Mouse (Mus musculus) CD4-positive helper T cell, adult 2 months (primary cell): ENCODE data around the gene Ifna15.
"Not testable (repeated sequence)": the region's sequence is repeated elsewhere in the genome, so short reads cannot be mapped to it uniquely, and the experiment has no call there.

Source experiments
- DNase-seq: peaks from one replicate; pipeline ENCODE4 v3.0.0-alpha.2; 2012; ENCODE audit warnings: low read depth, missing footprints, low spot score

Ifna15 gene

DNA sequence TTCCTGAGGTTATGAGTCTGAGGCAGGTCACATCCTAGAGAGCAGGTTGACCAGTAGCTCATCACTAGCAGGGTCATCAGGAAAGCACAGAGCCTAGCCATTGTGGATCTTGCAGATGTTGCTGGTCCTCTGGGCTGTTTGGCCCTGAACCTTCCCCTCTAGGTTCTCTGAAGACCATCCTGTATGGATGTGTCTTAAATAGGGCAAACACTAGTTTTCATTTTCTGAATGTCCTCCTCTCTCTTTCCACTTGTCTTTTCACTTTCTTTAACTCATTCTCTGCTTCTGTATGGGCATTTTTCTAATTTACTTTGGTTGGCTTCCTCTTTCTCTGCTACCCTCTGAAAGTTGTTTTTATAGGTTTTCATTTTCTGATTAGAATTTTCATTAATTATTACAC is at the start of gene Ifna15:
TSS of gene Ifna15 (minus strand) at position 101 of the 400 bp plus-strand sequence.
- not testable (repeated sequence) for DNase-seq

DNA sequence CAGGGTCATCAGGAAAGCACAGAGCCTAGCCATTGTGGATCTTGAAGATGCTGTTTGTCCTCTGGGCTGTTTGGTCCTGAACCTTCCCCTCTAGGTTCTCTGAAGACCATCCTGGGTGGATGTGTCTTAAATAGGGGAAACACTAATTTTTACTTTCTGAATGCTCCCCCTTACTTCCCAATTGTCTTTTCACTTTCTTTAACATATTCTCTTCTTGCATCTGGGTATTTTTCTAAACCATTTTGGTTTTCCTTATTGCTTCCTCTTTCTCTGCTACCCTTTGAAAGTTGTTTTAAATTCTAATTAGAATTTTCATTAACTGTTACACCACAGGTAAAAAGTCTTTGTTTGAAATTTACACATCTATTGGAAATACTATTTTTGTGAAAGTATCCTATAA is 45.2 kb upstream of the Ifna15 start, which contains the start of gene Ifna12:
TSS of gene Ifna12 (minus strand) at position 101 of the 400 bp plus-strand sequence.
- DNase-seq = no peak

DNA sequence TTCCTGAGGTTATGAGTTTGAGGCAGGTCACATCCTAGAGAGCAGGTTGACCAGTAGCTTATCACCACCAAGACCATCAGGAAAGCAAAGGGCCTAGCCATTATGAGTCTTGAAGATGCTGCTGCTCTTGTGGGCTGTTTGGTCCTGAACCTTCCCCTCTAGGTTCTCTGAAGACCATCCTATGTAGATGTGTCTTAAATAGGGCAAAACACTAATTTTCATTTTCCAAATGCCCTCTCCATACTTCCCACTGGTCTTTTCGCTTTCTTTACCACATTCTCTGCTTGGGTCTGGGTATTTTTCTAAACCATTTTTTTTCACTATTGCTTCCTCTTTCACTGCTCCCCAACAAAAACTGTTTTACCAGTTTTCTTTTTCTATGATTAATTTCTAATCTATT is 34.2 kb upstream of the Ifna15 start, which contains the start of gene Ifna9:
TSS of gene Ifna9 (minus strand) at position 101 of the 400 bp plus-strand sequence.
- DNase-seq = no peak

DNA sequence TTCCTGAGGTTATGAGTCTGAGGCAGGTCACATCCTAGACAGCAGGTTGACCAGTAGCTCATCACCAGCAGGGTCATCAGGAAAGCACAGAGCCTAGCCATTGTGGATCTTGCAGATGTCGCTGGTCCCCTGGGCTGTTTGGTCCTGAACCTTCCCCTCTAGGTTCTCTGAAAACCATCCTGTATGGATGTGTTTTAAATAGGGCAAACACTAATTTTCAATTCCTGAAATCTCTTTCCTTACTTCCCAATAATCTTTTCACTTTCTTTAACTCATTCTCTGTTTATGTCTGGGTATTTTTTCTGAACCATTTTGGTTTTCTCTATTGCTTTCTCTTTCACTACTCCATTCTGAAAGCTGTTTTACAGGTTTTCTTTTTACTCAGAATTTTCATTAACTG is 13.7 kb upstream of the Ifna15 start, which contains the start of gene Ifna14:
TSS of gene Ifna14 (minus strand) at position 101 of the 400 bp plus-strand sequence.
- DNase-seq = no peak

DNA sequence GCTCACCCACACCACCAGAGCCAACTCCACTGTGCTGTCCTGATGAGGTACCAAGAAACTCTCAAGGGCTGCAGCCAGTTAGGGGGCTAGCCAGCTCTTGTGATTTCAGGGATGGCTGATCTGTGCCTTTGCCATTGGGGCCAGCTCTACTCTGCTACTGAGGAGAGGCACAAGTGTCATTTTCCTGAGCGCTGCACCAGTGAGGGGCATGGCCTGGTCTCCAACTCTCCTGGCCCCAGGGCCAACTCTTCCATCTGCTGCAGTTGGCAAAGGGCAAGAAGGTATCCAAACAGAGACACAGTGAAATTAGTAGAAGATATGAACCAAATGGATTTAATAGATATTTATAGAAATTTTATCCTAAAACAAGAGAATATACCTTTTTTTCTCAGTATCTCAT is 3.7 kb upstream of the Ifna15 start:
- DNase-seq = no peak

DNA sequence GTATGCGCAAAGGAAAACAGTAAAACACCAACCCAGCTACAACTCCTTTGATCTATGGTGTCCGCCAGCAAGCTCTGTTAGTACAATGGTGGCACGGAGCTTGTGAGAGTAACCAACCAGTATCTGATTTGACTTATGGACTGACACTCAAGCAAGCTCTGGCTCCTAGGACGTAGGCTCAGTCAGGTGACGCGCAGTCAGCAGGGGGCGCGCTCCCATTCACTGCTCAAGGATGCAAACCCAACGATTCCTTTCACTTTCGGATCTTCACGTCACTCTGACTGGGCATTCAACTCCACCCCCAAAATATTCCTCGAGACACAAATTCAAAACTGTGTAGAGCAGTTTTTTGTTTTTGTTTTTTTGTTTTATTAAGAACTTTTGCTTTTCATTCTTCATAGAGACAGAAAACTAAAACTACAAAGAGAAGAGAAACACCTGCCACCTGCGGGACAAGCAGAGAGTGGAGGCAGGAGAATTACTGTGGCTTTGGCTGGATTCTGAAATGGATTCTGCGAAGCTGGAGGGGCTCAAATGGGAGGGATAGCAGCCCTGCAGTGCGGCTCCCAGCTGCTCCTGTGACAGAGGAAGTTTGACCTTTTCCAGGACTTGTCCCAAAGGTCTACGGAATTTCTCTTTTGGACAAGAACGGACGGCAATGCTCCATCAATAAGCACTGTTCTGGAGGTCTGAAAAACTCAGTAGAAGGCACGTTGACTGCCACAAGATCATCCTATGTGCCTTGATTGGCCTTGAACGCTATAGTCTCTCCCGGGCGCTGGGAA is 7.7 kb downstream of the Ifna15 start:
- DNase-seq = peak; percentile 92

DNA sequence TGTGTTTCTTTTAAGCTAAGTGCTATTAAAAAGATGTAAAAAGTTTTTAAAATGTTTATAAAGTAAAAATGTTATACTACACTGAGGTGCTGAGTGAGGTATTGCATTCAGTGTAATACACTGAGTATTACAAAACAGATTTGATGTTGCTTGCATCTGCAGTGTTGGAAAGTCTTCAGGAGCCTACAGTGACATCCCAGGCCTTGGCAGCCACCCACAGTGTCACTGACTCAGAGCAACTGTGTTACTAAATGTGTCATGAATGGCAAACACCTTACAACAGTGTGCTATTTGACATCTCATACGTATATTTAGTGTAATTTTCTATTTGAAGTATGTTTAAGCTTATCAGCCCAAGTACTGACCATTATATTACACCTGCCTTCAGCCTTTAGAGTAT is 10.1 kb downstream of the Ifna15 start:
- DNase-seq = no peak

DNA sequence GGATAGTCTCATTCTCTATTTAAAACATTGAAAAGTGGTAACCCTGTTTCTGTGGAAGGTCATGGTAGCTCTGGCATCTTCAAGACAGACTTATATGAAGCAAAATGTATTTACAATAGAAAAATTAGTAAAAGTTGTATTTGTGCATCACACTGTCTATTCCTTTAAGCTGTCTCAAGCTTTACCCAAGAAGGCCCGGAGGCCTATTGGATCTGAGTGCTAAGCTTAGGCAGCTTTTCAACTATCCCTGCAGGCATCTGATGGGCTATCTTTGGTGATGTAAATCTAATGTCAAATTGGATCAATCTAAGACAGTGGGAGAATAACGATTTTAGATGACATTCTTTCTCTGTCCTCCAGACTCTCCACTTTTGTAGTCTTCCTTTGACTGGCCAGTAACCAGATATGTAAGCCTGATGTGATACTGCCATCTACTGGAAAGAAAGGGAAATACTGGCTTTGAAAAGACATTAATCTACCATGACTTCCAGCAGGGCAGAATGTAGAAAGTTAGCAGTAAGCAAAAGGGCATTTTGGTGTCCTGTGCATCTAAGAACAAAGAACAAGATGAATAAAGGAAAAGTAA is 14.3 kb downstream of the Ifna15 start:
- peak; percentile 67 for DNase-seq

DNA sequence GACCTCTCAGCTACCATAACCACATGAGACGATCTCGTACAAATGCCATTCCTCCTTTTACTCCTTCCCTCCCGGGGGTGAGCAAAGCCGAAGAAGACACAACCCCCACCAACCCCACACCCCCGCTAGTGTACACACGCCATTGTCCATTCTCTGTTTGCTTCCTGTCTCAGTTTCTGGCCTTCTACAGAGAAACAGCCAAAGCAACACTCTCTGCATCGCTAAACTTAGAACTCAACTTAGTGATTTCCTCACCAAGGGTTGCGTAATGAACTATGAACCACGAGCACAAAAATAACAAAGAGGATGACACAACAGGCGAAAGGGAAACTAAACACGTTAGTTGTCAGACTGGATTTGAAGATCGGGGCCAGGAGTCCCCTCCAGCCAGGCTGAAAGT is 20.7 kb downstream of the Ifna15 start:
- DNase-seq = no peak

DNA sequence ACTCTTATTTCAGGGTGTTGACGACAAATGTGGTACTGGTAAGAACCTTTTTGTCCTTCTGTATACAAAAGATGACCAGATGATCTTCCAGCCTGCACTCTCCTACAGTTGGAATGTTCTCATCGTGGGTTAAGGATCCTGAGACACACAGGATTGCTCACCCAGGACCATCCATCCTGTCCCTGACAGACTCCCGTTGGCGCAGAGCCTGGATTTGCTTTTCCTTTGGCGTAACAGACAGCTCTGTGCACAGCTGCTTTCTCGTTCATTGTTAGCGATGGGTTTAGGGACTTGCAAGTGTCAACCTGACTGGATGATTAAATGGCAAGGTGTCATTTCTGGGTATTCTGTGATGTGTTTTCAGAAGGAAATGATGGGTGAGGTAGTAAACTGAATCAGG is 21.4 kb downstream of the Ifna15 start:
- DNase-seq = no peak

DNA sequence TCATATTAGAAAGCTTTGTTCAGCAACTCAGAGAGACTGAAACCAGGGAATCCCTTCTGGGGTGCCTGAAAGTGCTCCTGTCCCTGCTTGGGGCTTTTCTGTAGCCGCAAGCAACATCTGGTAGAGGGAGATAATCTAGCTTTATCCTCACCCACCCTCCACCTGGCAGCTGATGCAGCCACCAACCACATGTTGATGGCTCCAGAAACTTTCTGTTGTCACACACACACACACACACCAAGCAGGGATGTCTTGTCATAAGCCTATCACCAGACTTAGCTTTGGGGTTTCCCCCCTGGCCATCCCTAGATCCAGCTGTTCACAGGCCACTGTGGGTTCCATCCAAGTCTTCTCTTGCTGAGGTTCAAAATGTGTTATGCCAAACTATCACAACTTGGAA is 22.3 kb downstream of the Ifna15 start:
- DNase-seq = no peak

DNA sequence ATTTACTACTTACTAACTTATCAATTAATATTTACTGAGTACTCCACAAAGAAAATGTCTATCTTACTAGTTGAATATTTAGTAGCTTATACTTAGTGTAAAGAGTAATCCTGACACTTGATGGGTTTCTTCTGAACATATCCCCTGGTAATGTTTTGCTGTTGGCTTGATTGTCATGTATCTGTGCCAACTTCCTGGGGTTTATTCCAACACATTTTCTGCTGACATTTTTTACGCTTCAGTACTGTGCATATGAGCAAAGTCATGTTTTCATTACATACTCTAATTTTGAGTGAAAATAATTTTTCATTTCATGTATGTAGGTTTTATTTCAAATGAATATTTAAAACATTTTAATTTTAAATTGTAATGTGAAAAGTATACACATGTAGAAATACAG is 23.1 kb downstream of the Ifna15 start:
- DNase-seq = no peak

DNA sequence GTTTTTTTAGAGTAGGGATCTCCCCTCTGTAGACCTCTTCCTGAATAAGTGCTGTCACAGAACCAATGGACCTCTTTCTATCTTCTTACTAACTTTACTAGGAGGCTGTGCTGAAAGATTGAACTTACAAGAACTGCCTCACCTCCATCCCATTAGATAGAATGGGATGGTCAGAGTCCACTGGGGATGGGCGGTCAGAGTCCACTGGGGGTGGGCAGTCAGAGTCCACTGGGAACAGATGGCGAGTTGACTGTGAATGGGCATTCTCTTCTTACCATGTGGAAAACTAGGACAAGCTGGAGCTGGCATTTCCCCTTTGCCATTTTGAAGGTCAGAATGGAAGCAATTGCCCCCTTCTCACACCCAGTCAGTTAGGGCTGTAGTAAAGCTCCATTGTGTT is 24.5 kb downstream of the Ifna15 start:
- no peak for DNase-seq

DNA sequence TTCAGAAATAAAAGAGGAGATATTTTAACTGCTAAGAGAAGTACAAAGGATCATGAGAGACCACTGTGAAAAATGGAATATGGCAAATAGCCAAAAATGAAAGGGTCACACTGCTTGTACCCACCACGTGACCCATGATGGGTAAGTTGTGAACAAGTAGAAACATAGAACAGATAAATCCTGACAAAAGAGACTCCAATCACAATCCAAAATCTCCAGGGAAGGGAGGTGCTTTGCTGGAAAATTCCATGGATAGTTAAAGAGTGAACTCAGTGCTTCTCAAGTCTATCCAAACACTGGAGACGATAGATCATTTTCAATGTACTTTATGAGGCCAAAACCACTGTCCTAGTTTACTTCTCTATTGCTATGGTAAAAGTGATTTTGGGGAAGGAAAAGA is 27.2 kb downstream of the Ifna15 start:
- DNase-seq = no peak

DNA sequence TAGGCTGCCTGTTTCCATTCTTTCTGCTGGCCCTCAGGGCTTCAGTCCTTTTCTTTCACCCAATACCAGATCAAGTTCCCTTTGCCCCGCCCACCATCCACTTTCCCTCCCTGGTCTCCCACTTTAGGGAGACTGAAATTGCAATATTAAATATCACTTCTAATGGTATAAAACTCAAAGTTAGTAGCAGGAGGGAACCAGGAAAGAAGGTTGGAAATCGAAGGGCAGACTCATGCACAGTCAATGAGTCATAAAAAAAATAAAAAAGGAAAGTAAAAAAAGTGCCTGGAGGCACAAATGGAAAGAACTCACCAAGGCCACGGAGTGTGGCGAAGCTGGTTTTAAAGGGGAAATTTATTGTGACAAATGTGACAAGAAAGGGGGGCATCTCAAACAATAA is 27.8 kb downstream of the Ifna15 start:
- DNase-seq = no peak

DNA sequence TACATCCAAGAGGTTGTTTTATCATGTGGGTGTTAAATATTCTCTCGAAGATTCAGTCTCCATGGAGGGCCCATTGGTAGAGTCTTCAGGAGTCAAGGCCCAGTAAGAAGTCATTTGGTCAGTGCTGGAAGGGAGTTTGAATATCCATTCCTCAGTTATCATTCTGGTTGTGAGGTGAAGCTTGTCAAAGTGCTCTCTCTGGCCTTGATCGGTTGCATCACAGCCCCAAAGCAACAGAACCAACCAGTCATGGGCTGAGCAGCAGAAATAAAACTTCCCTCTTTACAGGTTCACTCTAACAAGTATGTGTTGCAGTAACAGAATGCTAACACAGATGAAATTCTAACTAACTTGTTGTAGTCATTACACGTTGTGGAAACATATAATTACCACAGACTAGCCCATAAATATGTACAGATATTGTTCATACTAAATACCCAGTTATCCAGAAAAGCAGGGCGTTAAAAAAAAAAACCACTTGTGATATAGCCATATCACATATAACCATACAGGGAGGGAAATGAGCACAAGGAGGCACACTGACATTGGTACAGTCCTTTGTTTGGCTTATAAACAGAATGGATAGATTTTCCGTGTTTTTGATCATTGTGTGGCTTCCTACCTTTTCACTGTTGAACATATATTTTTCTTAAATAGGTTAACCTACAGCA is 31.5 kb downstream of the Ifna15 start:
- no peak for DNase-seq

DNA sequence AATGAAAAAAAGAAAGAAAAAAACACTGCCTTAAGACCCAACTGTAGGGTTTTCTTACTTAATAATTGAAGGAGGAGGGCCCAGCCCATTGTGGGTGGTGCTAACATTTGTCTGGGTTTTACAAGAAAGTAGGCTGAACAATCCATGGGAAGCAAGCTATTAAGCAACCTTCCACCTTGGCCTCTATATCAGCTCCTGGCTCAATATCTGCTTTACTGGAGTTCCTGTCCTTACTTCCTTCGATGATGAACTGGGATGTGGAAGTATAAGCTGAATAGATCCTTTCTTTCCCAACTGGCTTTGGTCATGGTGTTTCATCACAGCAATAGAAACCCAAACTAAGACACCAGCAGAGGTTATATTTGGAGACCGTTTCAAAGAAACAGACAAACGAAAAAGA is 32.7 kb downstream of the Ifna15 start:
- no peak for DNase-seq

DNA sequence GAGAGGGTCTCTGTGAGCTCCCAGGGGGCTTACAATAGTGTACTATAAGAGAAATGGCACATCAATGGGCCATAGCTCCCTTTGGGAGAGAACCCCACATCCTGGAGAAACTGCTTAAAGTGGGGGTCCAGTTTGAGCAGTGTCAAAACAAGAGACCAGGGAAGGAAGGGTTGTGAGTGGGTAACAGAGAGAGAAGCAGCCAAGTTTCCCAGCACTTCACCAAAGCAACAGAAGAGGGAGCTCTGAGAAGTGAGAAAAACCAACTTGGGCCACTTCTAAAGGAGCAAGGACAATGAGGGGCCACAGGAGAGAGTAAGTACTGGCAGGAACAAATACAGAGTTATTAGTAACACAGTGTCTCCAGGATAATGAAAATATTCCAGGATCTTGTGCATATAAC is 34.8 kb downstream of the Ifna15 start:
- DNase-seq = no peak

DNA sequence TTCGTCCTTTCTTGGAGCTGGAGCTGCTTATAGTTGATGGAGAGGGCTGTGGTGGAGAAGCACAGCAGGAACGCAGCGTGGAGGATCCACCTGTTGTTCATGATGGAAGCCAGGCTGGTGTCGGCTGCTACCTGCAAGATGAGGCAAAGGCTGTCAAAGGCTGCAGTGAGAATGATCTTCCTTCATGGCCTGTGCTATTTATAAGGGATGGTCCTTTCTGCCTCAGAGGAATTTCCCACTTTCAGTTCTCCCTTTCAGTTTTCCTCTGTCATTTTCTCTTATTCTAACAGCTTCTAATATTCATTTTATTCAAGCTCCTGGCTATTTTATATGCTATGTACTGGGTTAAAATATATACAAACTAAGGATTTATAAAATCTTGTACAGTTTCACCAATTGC is 35.4 kb downstream of the Ifna15 start, which contains the start of gene Ifnb1:
TSS of gene Ifnb1 (minus strand) at position 101 of the 400 bp plus-strand sequence.
- no peak for DNase-seq

DNA sequence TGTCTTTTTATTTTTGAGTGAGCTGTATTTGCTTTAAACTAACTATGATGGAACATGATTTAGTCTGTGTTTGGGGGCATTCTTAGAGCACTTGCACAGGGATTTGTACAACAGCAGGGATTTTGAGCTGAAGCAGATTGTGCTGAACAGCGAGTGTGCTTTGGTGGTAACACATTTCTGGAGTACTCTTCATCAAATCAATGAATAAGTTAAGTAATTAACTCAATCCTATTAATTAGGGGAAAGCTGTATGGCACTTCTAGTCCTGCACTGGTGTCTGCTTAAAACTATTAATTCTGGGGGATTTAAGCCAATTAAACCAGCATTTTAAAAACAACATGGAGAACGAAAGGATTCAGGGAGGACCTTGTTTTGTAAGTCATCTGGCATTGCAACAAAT is 40.1 kb downstream of the Ifna15 start:
- DNase-seq = no peak

DNA sequence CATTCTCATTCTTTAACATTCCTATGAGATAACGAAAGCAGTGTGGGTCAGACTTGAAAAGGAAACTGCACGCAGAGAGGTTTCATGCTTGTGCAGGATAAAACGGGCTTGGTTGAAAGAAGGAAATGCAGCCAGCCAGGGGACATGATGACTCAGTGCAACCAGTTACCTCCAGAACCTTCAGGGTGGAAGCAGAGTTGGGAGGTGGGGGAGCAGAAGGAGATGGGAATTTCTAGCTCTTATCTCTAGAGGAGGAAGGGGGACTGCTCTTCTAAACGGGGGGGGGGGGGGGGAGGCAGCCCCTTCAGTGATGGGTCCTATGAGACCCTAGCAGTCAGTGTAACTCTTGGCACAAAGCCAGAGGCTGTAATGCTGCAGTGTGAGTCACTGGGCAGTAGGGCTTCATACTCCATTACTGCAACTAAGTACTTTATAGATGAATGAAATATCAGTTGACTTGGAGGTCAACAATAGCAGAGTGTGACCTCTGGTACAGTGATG is 42.3 kb downstream of the Ifna15 start:
- DNase-seq = peak; percentile 24

DNA sequence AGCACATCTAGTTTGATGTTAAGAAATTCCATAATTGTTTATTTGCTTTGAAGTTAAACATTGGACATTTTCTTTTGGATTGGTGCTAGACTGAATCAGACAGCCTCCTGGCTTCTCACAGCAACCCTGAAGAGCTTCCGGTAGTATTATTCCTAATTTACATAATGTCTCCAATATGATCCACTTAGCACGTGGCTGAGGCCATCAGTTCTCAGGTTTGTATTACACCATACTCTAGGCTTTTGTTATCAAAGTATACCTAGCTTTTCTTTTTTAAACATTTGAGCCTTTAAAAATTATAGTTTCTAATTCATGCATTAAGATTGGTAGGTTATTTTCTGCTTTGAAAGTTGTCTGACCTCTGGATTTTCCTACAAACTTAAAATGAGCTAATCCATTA is 42.8 kb downstream of the Ifna15 start:
- no peak for DNase-seq
